Comparison of ENCODE assay signal across 26 mouse cellular contexts in genomic region chr11:53119966-53120365, GRCm38 (mm10).
"Had no signal": no experiment of that assay in that cellular context is flagged by ENCODE, and none has a peak within 500 bp of the region (broad histone marks: within the 10 kb centered on the region; RNA-seq: fewer than 3 reads in every experiment).

No protein-coding gene starts in this region.

- H3K4me1 ChIP-seq: limb, embryonic 13.5 days; limb, embryonic 15.5 days; liver, embryonic 12.5 days had no signal

- H3K9me3 ChIP-seq: heart, embryonic 10.5 days; heart, embryonic 12.5 days; hindbrain, embryonic 10.5 days; hindbrain, embryonic 13.5 days; hindbrain, embryonic 15.5 days; kidney, embryonic 15.5 days; limb, embryonic 13.5 days; limb, embryonic 15.5 days; liver, embryonic 12.5 days had no signal

- H3K27ac ChIP-seq: gastrocnemius, adult 2 months; heart, embryonic 10.5 days; hindbrain, embryonic 10.5 days; hindbrain, embryonic 13.5 days; hindbrain, embryonic 15.5 days; kidney, embryonic 15.5 days; kidney, postnatal 0 days; limb, embryonic 13.5 days; limb, embryonic 15.5 days; liver, embryonic 12.5 days; liver, embryonic 14.5 days had no signal

- H3K4me2 ChIP-seq: heart, embryonic 12.5 days; hindbrain, embryonic 13.5 days; hindbrain, embryonic 15.5 days; kidney, embryonic 15.5 days; limb, embryonic 13.5 days; limb, embryonic 15.5 days; liver, embryonic 12.5 days had no signal

- H3K36me3 ChIP-seq: heart, embryonic 10.5 days; heart, embryonic 12.5 days; hindbrain, embryonic 10.5 days; hindbrain, embryonic 13.5 days; hindbrain, embryonic 15.5 days; kidney, embryonic 15.5 days; limb, embryonic 13.5 days; limb, embryonic 15.5 days; liver, embryonic 12.5 days had no signal

- H3K9ac ChIP-seq: heart, embryonic 12.5 days; hindbrain, embryonic 13.5 days; hindbrain, embryonic 15.5 days; kidney, embryonic 15.5 days; limb, embryonic 13.5 days; limb, embryonic 15.5 days; liver, embryonic 12.5 days; liver, embryonic 14.5 days had no signal

- H3K27me3 ChIP-seq: hindbrain, embryonic 15.5 days; kidney, embryonic 15.5 days; liver, embryonic 12.5 days had no signal

- H3K4me3 ChIP-seq: gastrocnemius, adult 2 months; heart, embryonic 10.5 days; heart, embryonic 12.5 days; hindbrain, embryonic 10.5 days; hindbrain, embryonic 13.5 days; hindbrain, embryonic 15.5 days; kidney, embryonic 15.5 days; limb, embryonic 13.5 days; limb, embryonic 15.5 days; liver, embryonic 12.5 days had no signal

- DNase-seq: gastrocnemius, adult 2 months; gastrocnemius, postnatal 10 days; gastrocnemius, postnatal 25 days; heart, adult 18-20 months; heart, postnatal 10 days; heart, postnatal 4 days; kidney, adult 11 months; kidney, adult 2 months; kidney, adult 9 months; kidney, postnatal 14 days; kidney, postnatal 36 days; layer of hippocampus, adult 9-11 months; layer of hippocampus, postnatal 36 days had no signal

- ATAC-seq: hindbrain, postnatal 0 days; intestine, embryonic 16.5 days; liver, embryonic 12.5 days had no signal
